Mouse (Mus musculus): ENCODE measurements around the gene Tas2r108.

Tas2r108 gene

DNA sequence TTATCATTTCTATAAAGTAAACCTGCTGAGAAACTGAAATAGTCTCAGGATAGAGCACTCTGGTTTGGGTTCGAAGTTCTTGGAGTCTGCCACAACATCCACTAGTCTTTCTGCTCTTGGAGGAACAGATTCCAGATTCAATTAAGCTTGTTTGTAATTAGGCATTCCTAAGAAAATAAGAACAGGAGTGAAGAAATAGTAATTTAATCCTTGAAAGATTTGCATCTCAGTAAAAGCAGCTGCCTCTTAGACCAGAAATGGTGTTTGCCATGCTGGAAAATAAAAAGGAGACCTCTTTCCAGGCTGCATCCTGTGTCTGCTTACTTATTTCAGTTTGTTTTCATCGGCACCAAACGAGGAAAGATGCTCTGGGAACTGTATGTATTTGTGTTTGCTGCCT, at the start of gene Tas2r108:
Gene Tas2r108, plus strand, starts transcription at position 301 of the 400 bp plus-strand sequence.
- DNase-seq (ENCODE audit: low read depth, low spot score) = no peak

DNA sequence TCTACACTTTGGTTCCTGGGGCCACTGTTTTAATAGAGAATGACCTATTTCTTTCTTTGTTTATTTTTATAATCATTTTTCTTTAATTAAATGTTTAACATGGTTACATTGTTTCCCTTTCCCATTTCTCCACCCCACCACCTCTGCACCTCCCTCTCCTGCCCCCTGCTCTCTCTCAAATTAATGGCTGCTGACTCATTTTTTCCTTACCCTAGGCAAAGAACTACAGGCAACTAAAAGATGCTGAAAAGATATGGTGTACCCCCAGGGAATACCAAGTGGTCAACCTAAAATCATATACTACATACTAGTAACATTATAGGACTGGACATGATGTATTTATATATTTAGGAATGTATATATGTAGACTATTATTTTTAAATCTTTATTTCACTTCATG, 44.7 kb upstream of the Tas2r108 start:
- DNase-seq (ENCODE audit: low read depth, low spot score) = no peak

DNA sequence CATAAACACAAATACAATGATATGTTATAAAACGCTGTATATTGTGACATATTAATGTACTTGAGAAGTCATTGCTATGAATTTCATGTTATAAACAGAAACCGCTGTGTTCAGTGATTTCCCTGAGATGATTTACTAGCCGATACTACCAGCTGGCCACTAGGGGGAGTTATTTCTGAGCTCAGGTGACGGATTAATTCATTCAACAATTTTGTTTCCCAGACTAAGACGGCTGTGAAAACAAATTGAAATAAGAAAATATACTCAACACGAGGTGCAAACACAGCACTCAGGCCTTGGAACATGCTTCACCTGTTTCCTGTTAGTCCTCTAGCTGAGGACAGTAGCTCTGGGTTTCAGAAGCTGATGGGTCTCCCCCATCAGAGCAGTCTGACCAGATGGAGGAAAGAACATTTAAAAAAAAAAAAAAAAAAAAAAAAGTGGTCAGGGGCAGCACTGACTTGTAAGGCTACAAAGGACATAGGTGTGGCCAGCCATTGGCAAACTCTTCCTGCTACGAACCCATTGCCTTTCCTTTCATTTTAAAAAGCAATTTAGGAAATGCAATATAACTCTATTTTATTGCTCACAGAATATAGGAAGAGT, 38.8 kb upstream of the Tas2r108 start:
- peak; percentile 57 for DNase-seq (ENCODE audit: low read depth, low spot score)

DNA sequence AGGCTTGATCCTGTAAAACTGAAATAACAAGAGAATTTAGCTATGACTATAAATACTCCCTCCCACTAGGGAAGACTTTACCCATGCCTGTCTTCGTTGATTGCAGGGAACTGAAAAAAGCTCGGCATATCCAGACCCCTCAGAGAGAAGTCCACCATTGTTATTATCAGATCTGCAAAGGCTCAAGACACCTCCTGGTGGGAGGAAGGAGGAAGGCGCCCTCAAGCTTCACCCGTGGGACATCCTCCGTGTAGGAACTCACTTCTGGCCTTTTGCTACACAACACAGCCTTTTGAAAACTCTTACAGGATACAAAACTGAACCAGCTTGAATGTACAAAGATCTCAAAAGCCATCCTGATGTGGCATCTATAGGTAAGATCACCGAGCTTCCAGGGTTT, 27.6 kb upstream of the Tas2r108 start:
- peak; percentile 41 for DNase-seq (ENCODE audit: low read depth, low spot score)

DNA sequence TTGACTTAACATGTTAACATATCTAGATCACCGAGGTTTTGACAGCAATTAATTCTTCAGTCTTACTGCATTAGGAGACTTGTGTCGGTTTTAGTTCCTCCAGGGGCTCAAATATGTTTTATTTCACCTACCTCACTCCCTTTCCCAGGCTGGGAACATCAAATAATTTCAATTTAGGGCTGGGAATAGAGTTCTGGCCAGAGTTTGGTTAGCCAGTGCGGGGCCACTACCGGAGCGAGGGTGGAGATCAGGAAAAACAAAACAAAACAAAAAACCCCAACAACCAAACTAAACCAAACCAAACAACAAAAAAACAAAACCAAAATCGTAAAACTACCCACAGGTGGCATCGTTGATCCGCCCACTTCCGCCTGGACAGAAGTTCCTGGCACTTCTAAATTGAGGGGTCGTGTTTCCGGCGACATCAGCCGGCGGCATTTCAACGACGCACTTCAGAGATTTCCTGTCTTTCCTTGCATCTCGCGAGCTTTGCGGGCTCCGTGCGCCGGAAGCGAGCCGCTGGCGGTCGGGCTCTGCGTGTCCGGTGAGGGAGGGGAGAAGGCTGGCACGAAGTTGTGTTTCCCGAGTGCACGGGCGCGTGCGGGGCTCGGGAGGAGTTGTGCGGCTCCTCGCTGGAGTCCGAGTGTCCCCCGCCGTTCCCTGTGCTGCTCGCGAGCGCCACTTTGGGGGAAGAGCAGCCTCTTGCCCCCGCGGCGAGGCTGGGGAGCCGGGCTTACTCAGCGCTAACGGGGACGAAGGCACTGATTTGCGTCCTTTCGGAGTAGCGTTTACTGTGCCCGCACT, 22.2 kb upstream of the Tas2r108 start, which contains the start of gene Ssbp1:
Gene Ssbp1, plus strand, starts transcription at position 437 of the 804 bp plus-strand sequence.
- peak; percentile 96 for DNase-seq (ENCODE audit: low read depth, low spot score)

DNA sequence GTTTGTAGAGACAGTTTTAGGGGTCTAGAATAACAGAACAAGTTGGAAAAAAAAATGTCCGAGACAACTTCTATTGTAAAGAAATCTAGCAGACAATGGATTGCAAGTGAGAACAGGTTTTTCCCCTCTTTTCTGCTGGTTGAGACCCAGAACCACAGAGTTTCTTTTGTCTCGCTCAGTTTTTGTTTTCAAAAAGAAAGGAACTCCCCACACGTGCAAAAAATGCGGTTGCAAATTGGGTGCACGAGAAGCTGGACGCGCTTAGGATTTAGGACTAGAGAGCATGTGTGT, 21.7 kb upstream of the Tas2r108 start:
- DNase-seq (ENCODE audit: low read depth, low spot score) = no peak

DNA sequence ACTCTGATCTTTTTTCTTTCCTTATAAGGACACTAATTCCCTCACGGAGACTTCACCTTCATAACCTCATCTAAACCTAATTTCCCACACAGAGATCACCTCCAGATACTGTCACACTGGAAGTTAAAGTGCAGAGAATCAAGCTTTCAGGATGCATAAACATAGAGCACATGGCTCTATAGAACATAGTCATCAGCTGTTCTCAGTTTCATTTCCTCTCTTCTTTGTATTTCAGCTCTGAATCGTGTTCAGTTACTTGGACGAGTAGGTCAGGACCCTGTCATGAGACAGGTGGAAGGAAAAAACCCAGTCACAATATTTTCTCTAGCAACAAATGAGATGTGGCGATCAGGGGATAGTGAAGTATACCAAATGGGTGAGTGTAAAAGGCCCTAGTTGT, 17.2 kb upstream of the Tas2r108 start:
- DNase-seq (ENCODE audit: low read depth, low spot score) = no peak

DNA sequence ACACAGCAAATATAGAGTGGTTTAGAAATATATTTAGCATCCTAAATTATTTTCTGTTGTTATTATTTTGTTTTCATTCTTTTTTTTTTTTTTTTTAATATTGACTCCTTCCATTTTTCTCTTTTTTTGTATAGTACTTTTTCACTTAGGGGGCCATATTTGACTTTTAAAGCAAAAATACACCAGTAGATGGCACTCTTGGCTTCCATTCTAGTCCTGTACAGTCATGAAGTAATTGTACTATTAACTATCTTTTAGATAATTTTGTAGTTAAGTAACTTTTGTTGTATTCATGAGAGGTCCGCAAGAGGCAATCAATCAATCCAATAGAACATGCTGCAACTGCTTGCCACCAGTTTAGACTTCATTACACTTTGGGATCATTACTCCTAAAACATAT, 13.6 kb upstream of the Tas2r108 start:
- DNase-seq (ENCODE audit: low read depth, low spot score) = peak; percentile 56

DNA sequence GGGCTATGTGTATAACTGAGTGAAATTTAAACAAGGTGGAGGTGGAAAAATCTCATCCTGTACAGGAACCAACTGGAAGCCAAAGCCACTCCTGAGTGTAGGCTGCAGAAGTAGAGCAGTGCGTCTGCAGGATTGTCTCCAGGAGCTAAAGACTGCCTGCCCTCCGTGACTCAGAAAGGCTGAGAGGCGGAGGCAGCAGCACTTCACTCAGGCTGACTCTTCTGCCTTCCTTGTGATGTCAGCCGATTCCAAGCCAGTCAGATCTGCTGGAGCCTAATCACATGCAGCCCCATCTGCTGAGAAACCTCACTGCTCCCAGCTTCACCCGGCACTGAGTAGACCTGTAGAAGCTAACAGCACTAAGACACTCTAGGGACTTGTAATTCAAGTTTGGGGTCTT, 11.0 kb upstream of the Tas2r108 start:
- no peak for DNase-seq (ENCODE audit: low read depth, low spot score)

DNA sequence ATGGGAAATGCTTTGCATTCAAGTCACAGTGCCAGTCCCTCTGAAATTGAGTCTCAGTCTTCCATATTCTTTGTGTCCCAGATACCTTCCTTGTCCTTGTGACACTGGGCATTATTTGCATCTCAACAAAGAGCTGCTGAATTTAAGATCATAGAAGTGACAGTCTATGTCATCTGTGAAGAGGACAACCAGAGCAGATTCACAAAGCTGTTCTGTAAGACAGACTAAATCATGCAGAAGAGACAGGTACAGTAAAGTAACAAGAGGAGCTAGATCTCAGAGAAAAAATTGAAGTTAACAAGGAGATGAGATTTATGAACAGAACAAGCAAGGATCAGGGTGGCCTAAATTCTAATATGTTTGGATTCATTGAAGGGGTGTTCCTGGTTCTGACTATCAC, 2.4 kb upstream of the Tas2r108 start, which contains the start of gene Tas2r137:
Gene Tas2r137, plus strand, starts transcription at position 301 of the 400 bp plus-strand sequence.
- DNase-seq (ENCODE audit: low read depth, low spot score) = no peak

DNA sequence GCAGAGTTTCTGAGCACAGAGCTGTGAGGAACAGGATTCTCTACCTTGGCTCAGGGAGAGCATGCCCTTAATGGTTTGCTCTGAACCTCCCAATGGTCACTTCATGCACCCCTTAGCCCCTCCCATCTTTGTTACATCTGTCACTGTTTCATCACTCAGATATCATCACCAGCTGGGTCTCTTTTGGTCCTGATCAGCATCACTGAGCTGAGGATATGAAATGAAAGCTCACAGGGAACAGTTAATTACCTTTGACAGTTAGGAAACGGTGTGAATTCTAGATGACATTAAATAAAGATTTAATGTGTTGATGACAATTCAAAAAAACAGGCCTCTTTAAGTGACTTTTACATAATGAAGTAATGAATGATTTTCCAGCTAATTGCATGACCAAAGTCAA, 26.1 kb downstream of the Tas2r108 start, which contains the start of gene Prss37:
Gene Prss37, minus strand, starts transcription at position 101 of the 400 bp plus-strand sequence.
- no peak for DNase-seq (ENCODE audit: low read depth, low spot score)

Measured in CD4-positive, CD25-positive, alpha-beta regulatory T cell, adult 2 months (primary cell).